In the genomic region with DNA sequence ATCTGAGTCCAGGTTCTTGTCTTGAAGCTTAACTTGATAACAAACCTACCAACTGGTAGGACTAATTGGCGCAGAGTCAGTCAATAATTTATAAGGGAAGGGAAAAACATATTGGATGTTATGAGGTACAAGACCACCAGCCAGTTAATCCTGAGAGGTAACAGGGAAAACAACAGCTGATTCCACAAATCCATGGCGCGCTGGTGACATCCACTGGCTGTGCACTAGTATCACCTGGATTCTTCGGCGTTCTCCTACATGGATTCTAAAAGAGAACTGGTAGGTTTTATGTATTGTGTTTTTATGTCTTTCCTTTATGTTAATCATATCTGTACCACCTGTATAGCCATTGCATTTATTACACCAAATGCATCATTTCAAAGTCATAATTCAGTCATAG, we compare ENCODE assay signal across 9 mouse cellular contexts.
DNase-seq lines count a peak whose midpoint lies in the region; ATAC-seq and TF ChIP-seq lines count a peak whose summit lies in the region.
"Had no signal": no experiment of that assay in that cellular context is flagged by ENCODE, and none has a peak within 500 bp of the region (broad histone marks: within the 10 kb centered on the region; RNA-seq: fewer than 3 reads in every experiment).

No protein-coding gene starts in this region.

- no peak overlapping the region for H3K27ac ChIP-seq in gastrocnemius, adult 2 months
- no peak overlapping the region for H3K27ac ChIP-seq in liver, postnatal 0 days (ENCODE audit: low read depth)
- H3K27ac ChIP-seq in liver, embryonic 12.5 days, result no peak overlapping the region
- no peak overlapping the region for H3K27ac ChIP-seq in embryonic facial prominence, embryonic 11.5 days (replicated peaks; ENCODE audit: low read depth, low read length)
- H3K27ac ChIP-seq in limb, embryonic 14.5 days (replicated peaks; ENCODE audit: low read depth, low read length), result no peak overlapping the region
- H3K27ac ChIP-seq: liver, embryonic 15.5 days had no signal

- 75% methylated on average over 5 of the region's 5 CpGs for WGBS in liver, postnatal 0 days (ENCODE audit: insufficient replicate concordance)
- WGBS in liver, embryonic 12.5 days (ENCODE audit: insufficient replicate concordance), result 71% methylated on average over 5 of the region's 5 CpGs
- WGBS in embryonic facial prominence, embryonic 11.5 days, result 86% methylated on average over 5 of the region's 5 CpGs
- 75% methylated on average over 5 of the region's 5 CpGs for WGBS in limb, embryonic 14.5 days

- no peak for TF ChIP-seq POLR2A in limb, embryonic 14.5 days (IDR thresholded peaks at IDR 0.05; ENCODE audit: borderline replicate concordance, extremely low read depth, insufficient read depth, insufficient read length)

- no peak overlapping the region for H3K9ac ChIP-seq in liver, postnatal 0 days (replicated peaks)
- H3K9ac ChIP-seq in liver, embryonic 12.5 days, result no peak overlapping the region
- H3K9ac ChIP-seq in embryonic facial prominence, embryonic 11.5 days (replicated peaks; ENCODE audit: low read length), result no peak overlapping the region
- no peak overlapping the region for H3K9ac ChIP-seq in limb, embryonic 14.5 days (ENCODE audit: low read depth, low read length, severe bottlenecking)
- H3K9ac ChIP-seq: liver, embryonic 15.5 days had no signal

- no peaks in the 10 kb centered on the region for H3K4me1 ChIP-seq in liver, postnatal 0 days (ENCODE audit: insufficient read depth)
- no peaks in the 10 kb centered on the region for H3K4me1 ChIP-seq in liver, embryonic 12.5 days
- H3K4me1 ChIP-seq in embryonic facial prominence, embryonic 11.5 days (ENCODE audit: control insufficient read depth, insufficient read depth, low read length), result no peaks in the 10 kb centered on the region
- H3K4me1 ChIP-seq in limb, embryonic 14.5 days (ENCODE audit: control insufficient read depth, insufficient read depth, low read length), result no peaks in the 10 kb centered on the region
- H3K4me1 ChIP-seq: liver, embryonic 15.5 days had no signal

- H3K36me3 ChIP-seq in liver, postnatal 0 days (replicated peaks; ENCODE audit: insufficient read depth, low read length), result no peaks in the 10 kb centered on the region
- H3K36me3 ChIP-seq in liver, embryonic 12.5 days, result no peaks in the 10 kb centered on the region
- no peaks in the 10 kb centered on the region for H3K36me3 ChIP-seq in embryonic facial prominence, embryonic 11.5 days (replicated peaks; ENCODE audit: control insufficient read depth, insufficient read depth, low read depth, low read length)
- no peaks in the 10 kb centered on the region for H3K36me3 ChIP-seq in limb, embryonic 14.5 days (ENCODE audit: control insufficient read depth, insufficient read depth, low read length)
- H3K36me3 ChIP-seq: liver, embryonic 15.5 days had no signal

- peak; percentile 43 for TF ChIP-seq CTCF in gastrocnemius, adult 2 months (IDR thresholded peaks at IDR 0.05)
- TF ChIP-seq CTCF in liver, postnatal 0 days (IDR thresholded peaks at IDR 0.05; ENCODE audit: low read depth), result peak; percentile 18

- no peak overlapping the region for H3K4me3 ChIP-seq in gastrocnemius, adult 2 months
- H3K4me3 ChIP-seq in liver, postnatal 0 days (ENCODE audit: low read depth, low read length), result no peak overlapping the region
- H3K4me3 ChIP-seq in liver, embryonic 12.5 days, result no peak overlapping the region
- H3K4me3 ChIP-seq in embryonic facial prominence, embryonic 11.5 days (ENCODE audit: low read depth, low read length), result no peak overlapping the region
- H3K4me3 ChIP-seq in limb, embryonic 14.5 days (replicated peaks; ENCODE audit: low read length), result no peak overlapping the region
- H3K4me3 ChIP-seq: liver, embryonic 15.5 days had no signal

- TF ChIP-seq EP300 in liver, postnatal 0 days (IDR thresholded peaks at IDR 0.05; ENCODE audit: low read depth), result no peak

- no peaks in the 10 kb centered on the region for H3K27me3 ChIP-seq in liver, postnatal 0 days (ENCODE audit: insufficient read depth, low read length)
- no peaks in the 10 kb centered on the region for H3K27me3 ChIP-seq in liver, embryonic 12.5 days (replicated peaks)
- no peaks in the 10 kb centered on the region for H3K27me3 ChIP-seq in embryonic facial prominence, embryonic 11.5 days (ENCODE audit: control insufficient read depth, insufficient read depth, low read length)
- H3K27me3 ChIP-seq in limb, embryonic 14.5 days (ENCODE audit: control insufficient read depth, insufficient read depth, low read length), result no peaks in the 10 kb centered on the region
- H3K27me3 ChIP-seq: liver, embryonic 15.5 days had no signal

- intact Hi-C loops in gastrocnemius, adult 2 months (cut with DNase I), result no loop called here

- H3K4me2 ChIP-seq in liver, postnatal 0 days (ENCODE audit: low read depth, low read length), result no peak overlapping the region
- H3K4me2 ChIP-seq in liver, embryonic 12.5 days, result no peak overlapping the region
- no peak overlapping the region for H3K4me2 ChIP-seq in embryonic facial prominence, embryonic 11.5 days (ENCODE audit: low read depth, low read length)
- H3K4me2 ChIP-seq in limb, embryonic 14.5 days (replicated peaks; ENCODE audit: low read depth, low read length, severe bottlenecking), result no peak overlapping the region
- H3K4me2 ChIP-seq: liver, embryonic 15.5 days had no signal

- no peak for ATAC-seq in liver, postnatal 0 days
- no peak for ATAC-seq in liver, embryonic 12.5 days
- no peak for ATAC-seq in embryonic facial prominence, embryonic 11.5 days (replicated peaks; ENCODE audit: insufficient number of reproducible peaks, low FRiP score, low TSS enrichment, low read depth)
- no peak for ATAC-seq in limb, embryonic 14.5 days (ENCODE audit: low FRiP score, low read depth)
- ATAC-seq in erythroid progenitor cell, adult 5-6 weeks (replicated peaks; ENCODE audit: low FRiP score, poor library complexity, severe bottlenecking), result no peak

- no peaks in the 10 kb centered on the region for H3K9me3 ChIP-seq in liver, postnatal 0 days (ENCODE audit: low read length)
- no peaks in the 10 kb centered on the region for H3K9me3 ChIP-seq in liver, embryonic 12.5 days (replicated peaks)
- no peaks in the 10 kb centered on the region for H3K9me3 ChIP-seq in embryonic facial prominence, embryonic 11.5 days (replicated peaks; ENCODE audit: control insufficient read depth, low read length)
- H3K9me3 ChIP-seq in limb, embryonic 14.5 days (ENCODE audit: control insufficient read depth, low read length), result no peaks in the 10 kb centered on the region
- H3K9me3 ChIP-seq: liver, embryonic 15.5 days had no signal

- no peak for DNase-seq in gastrocnemius, adult 2 months
- no peak for DNase-seq in gastrocnemius, postnatal 10 days
- DNase-seq in liver, postnatal 0 days, result no peak
- peak; percentile 57 for DNase-seq in embryonic facial prominence, embryonic 11.5 days (ENCODE audit: low spot score)
- peak; percentile 21 for DNase-seq in limb, embryonic 14.5 days (ENCODE audit: low spot score)
- no peak for DNase-seq in ovary, postnatal 14 days (ENCODE audit: low spot score)

Comparison
In these comparisons a context has a peak if more than half of its experiments do, and no peak if none do; other contexts are left out.
1. DNase-seq: peak in embryonic facial prominence, embryonic 11.5 days (single experiment) and limb, embryonic 14.5 days (single experiment); none in gastrocnemius, adult 2 months (single experiment), gastrocnemius, postnatal 10 days (single experiment), liver, postnatal 0 days (single experiment) and ovary, postnatal 14 days (single experiment).